Mouse (Mus musculus) ovary, adult 18-20 months (tissue): Measurements from ENCODE around the gene Abtb2.
A peak's percentile ranks its signal among the peaks of the same experiment; 100 is the strongest.

ENCODE experiments used
- DNase-seq: peaks from one replicate; pipeline ENCODE4 v3.0.0; 2022; ENCODE audit warnings: low spot score, mixed read lengths

The Abtb2 gene

GRCm38 (mm10) chr2:103618407-103618806, 52.3 kb downstream of the Abtb2 start:
- no peak for DNase-seq

- DNase-seq = no peak
These were observed 56.8 kb downstream of the Abtb2 start for GRCm38 (mm10) chr2:103622950-103623349.

- no peak for DNase-seq
These were observed 59.3 kb downstream of the Abtb2 start for GRCm38 (mm10) chr2:103625349-103625932.

- DNase-seq = no peak
These were observed 61.0 kb downstream of the Abtb2 start for GRCm38 (mm10) chr2:103627101-103627500.

- DNase-seq = no peak
These were observed 63.8 kb downstream of the Abtb2 start for GRCm38 (mm10) chr2:103629956-103630355.

GRCm38 (mm10) chr2:103631293-103631717, 65.2 kb downstream of the Abtb2 start:
- no peak for DNase-seq

- no peak for DNase-seq
These were observed 66.2 kb downstream of the Abtb2 start for GRCm38 (mm10) chr2:103632136-103632925.

- DNase-seq = no peak
These were observed 66.8 kb downstream of the Abtb2 start for GRCm38 (mm10) chr2:103632926-103633250.

- DNase-seq = no peak
These were observed 69.8 kb downstream of the Abtb2 start for GRCm38 (mm10) chr2:103635731-103636487.

GRCm38 (mm10) chr2:103637385-103637784, 71.3 kb downstream of the Abtb2 start:
- no peak for DNase-seq

- DNase-seq = no peak
These were observed 71.8 kb downstream of the Abtb2 start for GRCm38 (mm10) chr2:103637943-103638342.

- no peak for DNase-seq
These were observed 73.6 kb downstream of the Abtb2 start for GRCm38 (mm10) chr2:103639701-103640100.

- DNase-seq = no peak
These were observed 74.8 kb downstream of the Abtb2 start for GRCm38 (mm10) chr2:103640861-103641260.

GRCm38 (mm10) chr2:103643584-103644211, 77.6 kb downstream of the Abtb2 start:
- DNase-seq = peak; percentile 37

- DNase-seq = no peak
These were observed 78.3 kb downstream of the Abtb2 start for GRCm38 (mm10) chr2:103644418-103644817.

GRCm38 (mm10) chr2:103650314-103650879, 84.3 kb downstream of the Abtb2 start:
- DNase-seq = no peak

GRCm38 (mm10) chr2:103652121-103652520, 86.0 kb downstream of the Abtb2 start:
- DNase-seq = no peak

- DNase-seq = no peak
These were observed 88.9 kb downstream of the Abtb2 start for GRCm38 (mm10) chr2:103655037-103655436.

- DNase-seq = no peak
These were observed 89.9 kb downstream of the Abtb2 start for GRCm38 (mm10) chr2:103656028-103656427.

GRCm38 (mm10) chr2:103659167-103659566, 93.1 kb downstream of the Abtb2 start:
- DNase-seq = no peak

- no peak for DNase-seq
These were observed 93.8 kb downstream of the Abtb2 start for GRCm38 (mm10) chr2:103659648-103660556.
